Mouse (Mus musculus): ENCODE results near the gene Olfr220. TPM values are rescaled to one million over a fixed set of nuclear protein-coding genes. Genes with fewer than 3 reads are reported as not detected.

Olfr220 gene
- polyA plus RNA-seq (2012; rRNA removed), result not detected in 2 replicates

GRCm38 (mm10) chr1:174441782-174442181, at the start of gene Olfr220:
TSS of gene Olfr220 (plus strand) at chr1:174442082.

GRCm38 (mm10) chr1:174423764-174424163, 18.1 kb upstream of the Olfr220 start, which contains the start of gene Olfr414:
TSS of gene Olfr414 (plus strand) at chr1:174424064.

Other genes with a start within 250 kb of the Olfr220 start
- gene Olfr419, start 190.0 kb upstream of the Olfr220 start, polyA plus RNA-seq (2012; rRNA removed), result not detected in 2 replicates
- not detected in 2 replicates for gene Mptx1, start 111.6 kb upstream of the Olfr220 start, polyA plus RNA-seq (2012; rRNA removed)
- gene Olfr417, start 77.0 kb upstream of the Olfr220 start, polyA plus RNA-seq (2012; rRNA removed), result not detected in 2 replicates
- not detected in 2 replicates for gene Olfr248, start 51.0 kb upstream of the Olfr220 start, polyA plus RNA-seq (2012; rRNA removed)
- not detected in 2 replicates for gene Olfr414, start 18.0 kb upstream of the Olfr220 start, polyA plus RNA-seq (2012; rRNA removed)
- 13.8 and 14.5 TPM in 2 replicates for gene Fmn2, start 59.7 kb downstream of the Olfr220 start, polyA plus RNA-seq (2012; rRNA removed)